Mouse (Mus musculus): ENCODE measurements around the gene Vmn1r17. TPM values are rescaled to one million over a fixed set of nuclear protein-coding genes. Genes with fewer than 3 reads are reported as not detected.
"Not testable (repeated sequence)": the region's sequence is repeated elsewhere in the genome, so short reads cannot be mapped to it uniquely, and the experiment has no call there.

Vmn1r17 gene
- not detected for total RNA-seq (2021)
- long read RNA-seq, experiment 1 = 0 reads
- long read RNA-seq, experiment 2 = 0 reads

DNA sequence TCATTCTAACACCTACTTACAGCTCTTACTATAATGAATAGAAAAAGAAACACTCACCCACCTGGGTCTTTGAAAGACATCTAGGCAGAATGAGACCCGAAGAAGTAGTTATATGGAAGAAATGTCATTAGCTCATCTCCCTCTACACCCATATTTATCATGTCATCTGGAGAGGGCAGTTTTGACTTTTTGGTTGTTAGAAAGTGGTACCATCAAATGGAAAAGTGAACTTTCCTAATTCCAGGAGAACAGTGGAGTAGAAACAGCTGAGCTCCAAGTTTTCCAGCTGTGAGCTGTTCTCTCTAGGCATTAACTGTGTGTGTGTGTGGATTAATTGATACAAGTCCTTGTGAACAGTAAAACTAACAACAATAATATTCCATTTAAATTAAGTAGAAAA is at the start of gene Vmn1r17:
Gene Vmn1r17 (minus strand): TSS at position 101 of the 400 bp plus-strand sequence.
- DNase-seq (ENCODE audit: low spot score in 2 of 2) = no peak

GRCm38 (mm10) chr6:57403480-57403879 is 40.0 kb upstream of the Vmn1r17 start, which contains the start of gene Vmn1r19:
Gene Vmn1r19 (plus strand): TSS chr6:57403780.
- DNase-seq (ENCODE audit: low spot score in 2 of 2) = not testable (repeated sequence)

DNA sequence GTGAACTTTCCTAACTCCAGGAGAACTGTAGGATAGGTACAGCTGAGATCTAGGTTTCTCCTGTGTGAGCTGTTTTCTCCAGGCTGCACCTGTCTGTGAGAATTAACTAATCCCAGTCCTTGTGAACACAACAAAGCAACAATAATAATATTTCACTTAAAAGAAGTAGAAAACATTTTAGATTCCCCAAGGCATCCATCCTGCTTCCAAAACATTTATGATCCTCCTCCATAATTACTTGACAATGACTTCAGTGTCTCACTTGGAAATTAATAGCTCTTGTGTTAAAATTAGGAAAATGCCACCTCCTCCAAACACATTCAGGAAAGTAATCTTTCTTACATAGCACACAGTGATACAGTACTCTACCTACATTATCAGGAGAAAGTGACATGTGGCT is 32.2 kb upstream of the Vmn1r17 start, which contains the start of gene Vmn1r18:
Gene Vmn1r18 (minus strand): TSS at position 101 of the 400 bp plus-strand sequence.
- DNase-seq (ENCODE audit: low spot score in 2 of 2) = no peak

GRCm38 (mm10) chr6:57367496-57367895 is 4.0 kb upstream of the Vmn1r17 start:
- DNase-seq (ENCODE audit: low spot score in 2 of 2) = no peak

GRCm38 (mm10) chr6:57365866-57366265 is 2.3 kb upstream of the Vmn1r17 start:
- not testable (repeated sequence) for DNase-seq (ENCODE audit: low spot score in 2 of 2)

DNA sequence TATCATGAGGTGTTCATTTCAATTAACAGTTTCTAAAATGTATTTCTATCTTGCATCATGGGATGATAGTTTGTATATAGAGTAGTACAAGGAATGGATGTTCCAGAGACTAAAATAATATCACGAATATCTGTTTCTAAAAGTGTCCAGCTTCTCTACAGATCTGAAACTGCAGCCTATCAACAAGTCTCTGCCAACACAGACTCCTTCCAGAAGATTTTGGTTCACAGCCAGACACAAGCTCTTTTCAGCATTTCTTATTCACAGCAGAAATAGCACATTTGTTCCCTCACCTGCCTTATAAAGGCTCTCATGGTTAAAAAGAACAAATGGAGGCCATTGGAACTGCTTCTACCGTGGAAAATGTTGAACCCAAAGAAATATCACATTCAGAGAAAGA is 6.7 kb downstream of the Vmn1r17 start:
- DNase-seq (ENCODE audit: low spot score in 2 of 2) = no peak

- DNase-seq (ENCODE audit: low spot score in 2 of 2) = no peak
Measured at GRCm38 (mm10) chr6:57329394-57329793, 34.1 kb downstream of the Vmn1r17 start, which contains the start of gene Vmn1r16. Gene Vmn1r16 (minus strand): TSS chr6:57329494.

DNA sequence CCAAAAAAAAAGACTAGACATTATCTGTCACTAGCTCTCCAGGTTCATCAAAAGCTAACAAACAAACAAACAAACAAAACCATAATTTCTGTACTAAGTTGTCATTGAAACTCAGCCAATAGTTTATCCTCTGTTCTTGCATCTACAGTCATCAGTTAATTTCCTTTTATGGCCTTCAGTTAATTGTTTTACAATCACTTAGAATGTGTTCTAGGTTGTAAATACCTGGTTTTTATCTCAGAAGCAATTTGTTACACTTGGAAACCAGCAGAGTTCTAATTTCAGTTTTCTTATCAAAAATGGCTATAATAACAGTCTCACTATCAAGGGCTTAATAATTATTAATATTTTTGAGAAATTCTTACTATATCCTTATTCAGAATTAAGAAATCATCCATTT is 37.4 kb downstream of the Vmn1r17 start:
- DNase-seq (ENCODE audit: low spot score in 2 of 2) = no peak

Other genes with a start within 250 kb of the Vmn1r17 start
- gene Vmn1r11, start 230.3 kb downstream of the Vmn1r17 start, total RNA-seq (2021) = not detected
- gene Vmn1r12, start 206.8 kb downstream of the Vmn1r17 start, total RNA-seq (2021) = not detected
- gene Vmn1r13, start 160.4 kb downstream of the Vmn1r17 start, total RNA-seq (2021) = not detected
- gene Vmn1r14, start 132.0 kb downstream of the Vmn1r17 start, total RNA-seq (2021) = not detected
- not detected for gene Vmn1r15, start 105.8 kb downstream of the Vmn1r17 start, total RNA-seq (2021)
- not detected for gene Vmn1r16, start 34.2 kb downstream of the Vmn1r17 start, total RNA-seq (2021)
- not detected for gene Vmn1r18, start 32.1 kb upstream of the Vmn1r17 start, total RNA-seq (2021)
- gene Vmn1r19, start 40.1 kb upstream of the Vmn1r17 start, total RNA-seq (2021) = not detected
- not detected for gene Vmn1r20, start 65.2 kb upstream of the Vmn1r17 start, total RNA-seq (2021)
- gene Ppm1k, start 171.7 kb upstream of the Vmn1r17 start, total RNA-seq (2021) = 1 to 10 TPM; 9.0 to 9.4 TPM
- 1 to 10 TPM; 1.6 to 3.6 TPM for gene Herc6, start 217.3 kb upstream of the Vmn1r17 start, total RNA-seq (2021)

Measured in gastrocnemius, postnatal 4 days (tissue).